Mouse (Mus musculus): Measurements from ENCODE around the gene 1500011B03Rik.

DNA sequence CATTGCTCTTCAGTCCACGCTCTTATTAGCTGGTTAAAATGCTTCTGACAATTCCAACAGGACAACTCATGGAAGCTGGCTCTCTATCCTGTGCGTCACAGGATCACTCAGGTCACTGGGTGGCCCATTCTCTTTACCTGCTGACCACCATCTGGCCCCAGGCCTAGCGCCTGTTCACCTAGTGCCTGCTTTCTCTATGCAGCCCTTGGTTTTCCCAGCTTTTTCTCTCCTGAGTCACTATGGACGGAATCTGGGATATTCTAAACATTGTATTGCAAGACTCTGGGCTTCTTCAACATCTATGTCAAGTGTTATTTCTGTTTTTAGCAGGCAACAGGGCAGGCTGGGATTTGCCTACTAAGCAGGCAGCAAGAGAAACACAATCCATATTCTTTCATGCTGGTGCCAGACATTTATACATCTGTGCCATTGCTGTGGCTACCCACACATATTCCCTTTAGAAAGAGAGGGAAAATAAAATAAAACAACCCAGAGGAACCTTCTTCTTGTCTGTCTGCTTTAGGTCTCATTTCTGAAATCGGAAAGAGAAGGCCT, 63.7 kb downstream of the 1500011B03Rik start:
- TF ChIP-seq CTCF (IDR thresholded peaks at IDR 0.05; ENCODE audit: low read depth): no peak
- no peak for TF ChIP-seq EP300 (optimal IDR thresholded peaks at IDR 0.05)
